Mouse (Mus musculus) hindbrain, embryonic 15.5 days (tissue): ENCODE measurements around the gene Ppp2r1b. TPM values are rescaled to one million over a fixed set of nuclear protein-coding genes. Genes with fewer than 3 reads are reported as not detected.

Source experiments
- ATAC-seq: fragments of 200-750 bp; cut with Nextera tagmentation; 2 replicates; pipeline ENCODE4 v1.8.0; 2017; ENCODE audit warnings: low read depth, moderate number of reproducible peaks, moderate TSS enrichment; ENCODE audit not compliant: low FRiP score
- H3K27ac ChIP-seq: fragments of 300-500 bp; sonication (generic); replicated peaks from 2 replicates; pipeline ENCODE4 v1.5.1; 2015; ENCODE audit warnings: mild to moderate bottlenecking, inconsistent platforms
- H3K27me3 ChIP-seq: fragments of 300-500 bp; sonication (generic); 2 replicates; pipeline ENCODE4 v1.6.1; 2015; ENCODE audit warnings: control low read depth, inconsistent platforms
- H3K36me3 ChIP-seq: fragments of 300-500 bp; sonication (generic); 2 replicates; pipeline ENCODE4 v1.6.1; 2015; ENCODE audit warnings: control low read depth, inconsistent platforms
- H3K4me1 ChIP-seq: fragments of 300-500 bp; sonication (generic); replicated peaks from 2 replicates; pipeline ENCODE4 v1.6.1; 2015; ENCODE audit warnings: control low read depth, inconsistent platforms
- H3K4me2 ChIP-seq: fragments of 300-500 bp; sonication (generic); 2 replicates; pipeline ENCODE4 v1.6.1; 2015; ENCODE audit warnings: moderate library complexity, mild to moderate bottlenecking, inconsistent platforms
- H3K4me3 ChIP-seq: fragments of 300-500 bp; sonication (generic); 2 replicates; pipeline ENCODE4 v1.5.1; 2015; ENCODE audit warnings: mild to moderate bottlenecking, inconsistent platforms
- H3K9ac ChIP-seq: fragments of 300-500 bp; sonication (generic); 2 replicates; pipeline ENCODE4 v1.6.1; 2015; ENCODE audit warnings: inconsistent platforms
- H3K9me3 ChIP-seq: fragments of 300-500 bp; sonication (generic); 2 replicates; pipeline ENCODE4 v1.6.1; 2016; ENCODE audit warnings: control low read depth, inconsistent platforms
- WGBS: fragments of 180-500 bp; shearing (Covaris S2); methylation state at CpG from one replicate; pipeline ENCODE4 v1.1.7; 2015; 5-methylcytosine and 5-hydroxymethylcytosine counted together
- polyA plus RNA-seq: library from polyadenylated mRNA; unstranded; fragments of >200 nt; fragmentation: Nextera tagmentation; extraction: Ambion mirVana; gene quantifications from 2 replicates; pipeline ENCODE4 v1.2.1, GENCODE M21; 2015

Ppp2r1b gene
- polyA plus RNA-seq, 1 experiment from 2014 or later, result 43.8 TPM

DNA sequence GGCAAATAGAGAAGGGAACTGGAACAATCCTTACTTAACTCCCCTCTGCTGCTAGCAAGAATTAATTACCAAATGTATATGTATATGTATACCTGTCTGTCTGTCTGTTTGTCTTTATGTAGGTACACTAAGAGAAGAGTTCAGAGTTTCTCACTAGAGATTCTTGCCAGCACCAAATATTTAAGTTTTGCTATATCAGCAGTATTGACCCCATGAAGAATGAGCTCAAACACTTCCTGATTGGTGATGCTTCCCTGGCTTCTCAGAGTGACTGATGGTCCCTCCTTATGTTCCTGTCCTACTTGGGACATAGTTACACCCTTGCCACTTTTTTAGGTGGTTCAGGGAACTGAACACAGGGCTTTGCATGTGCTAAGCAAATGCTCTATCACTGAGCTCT, 84.9 kb downstream of the Ppp2r1b start:
- Histone ChIP-seq H3K4me3 (no peak overlapping the region), H3K9ac (no peak overlapping the region), H3K9me3 (no peaks in the 10 kb centered on the region), H3K4me2 (no peak overlapping the region), H3K4me1 (no peaks in the 10 kb centered on the region), H3K36me3 (peaks cover 31% of the 10 kb centered on the region), H3K27ac (no peak overlapping the region), H3K27me3 (no peaks in the 10 kb centered on the region)
- no peak for ATAC-seq

- Histone ChIP-seq H3K36me3 (no peaks in the 10 kb centered on the region), H3K9me3 (no peaks in the 10 kb centered on the region), H3K9ac (no peak overlapping the region), H3K4me2 (no peak overlapping the region), H3K4me3 (no peak overlapping the region), H3K27me3 (no peaks in the 10 kb centered on the region), H3K4me1 (no peaks in the 10 kb centered on the region), H3K27ac (no peak overlapping the region)
- no peak for ATAC-seq
- 90% methylated on average over 3 of the region's 3 CpGs for WGBS
These were observed 96.8 kb downstream of the Ppp2r1b start for GRCm38 (mm10) chr9:50941804-50942401.

DNA sequence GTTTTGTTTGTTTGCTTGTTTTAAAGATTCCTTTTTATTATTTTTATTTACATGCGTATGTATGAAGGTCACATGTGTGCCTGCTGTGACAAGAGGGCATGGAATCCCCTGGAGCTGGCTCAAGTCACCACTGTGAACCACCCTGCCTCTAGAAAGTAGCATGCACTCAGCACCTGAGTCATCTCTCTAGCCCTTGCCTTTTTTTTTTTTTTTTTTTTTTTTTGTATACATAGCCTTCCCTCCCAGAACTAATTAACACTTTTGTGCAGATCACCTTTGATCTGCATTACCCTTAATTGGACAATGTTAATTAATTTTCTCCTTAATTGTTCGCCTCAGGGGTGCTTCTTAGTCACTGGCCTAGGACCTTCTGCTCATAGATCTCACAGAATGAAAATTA, 97.6 kb downstream of the Ppp2r1b start:
- no peaks in the 10 kb centered on the region for H3K27me3 ChIP-seq
- no peak overlapping the region for H3K27ac ChIP-seq
- no peaks in the 10 kb centered on the region for H3K4me1 ChIP-seq
- WGBS, result 84% methylated on average over 2 of the region's 2 CpGs
- ATAC-seq, result no peak
- H3K36me3 ChIP-seq, result no peaks in the 10 kb centered on the region
- no peak overlapping the region for H3K4me2 ChIP-seq
- H3K4me3 ChIP-seq, result no peak overlapping the region
- no peaks in the 10 kb centered on the region for H3K9me3 ChIP-seq
- H3K9ac ChIP-seq, result no peak overlapping the region

Other genes starting within 250 kb of the Ppp2r1b start
- gene Sdhd, start 241.5 kb upstream of the Ppp2r1b start, polyA plus RNA-seq, result 263 and 265 TPM in 2 replicates
- 341 and 392 TPM in 2 replicates for gene Timm8b, start 241.4 kb upstream of the Ppp2r1b start, polyA plus RNA-seq
- 5.1 and 6.5 TPM in 2 replicates for gene Pih1d2, start 228.0 kb upstream of the Ppp2r1b start, polyA plus RNA-seq
- 17.9 and 18.4 TPM in 2 replicates for gene Nkapd1, start 227.8 kb upstream of the Ppp2r1b start, polyA plus RNA-seq
- gene Dlat, start 185.5 kb upstream of the Ppp2r1b start, polyA plus RNA-seq, result 51.7 and 52.4 TPM in 2 replicates
- gene Dixdc1, start 105.8 kb upstream of the Ppp2r1b start, polyA plus RNA-seq, result 31.3 and 31.7 TPM in 2 replicates
- gene 2310030G06Rik, start 98.8 kb upstream of the Ppp2r1b start, polyA plus RNA-seq, result 1.7 and 2.0 TPM in 2 replicates
- 13.3 and 15.4 TPM in 2 replicates for gene Cryab, start 94.0 kb upstream of the Ppp2r1b start, polyA plus RNA-seq
- 1.6 and 1.8 TPM in 2 replicates for gene Hspb2, start 92.9 kb upstream of the Ppp2r1b start, polyA plus RNA-seq
- gene Fdxacb1, start 77.1 kb upstream of the Ppp2r1b start, polyA plus RNA-seq, result 11.1 and 11.3 TPM in 2 replicates
- gene Alg9, start 70.3 kb upstream of the Ppp2r1b start, polyA plus RNA-seq, result 60.5 and 60.6 TPM in 2 replicates
- 55.0 and 55.3 TPM in 2 replicates for gene 1110032A03Rik, start 69.8 kb upstream of the Ppp2r1b start, polyA plus RNA-seq
- 15.1 and 15.2 TPM in 2 replicates for gene Sik2, start 163.8 kb downstream of the Ppp2r1b start, polyA plus RNA-seq
- not detected in 2 replicates for gene Btg4, start 215.6 kb downstream of the Ppp2r1b start, polyA plus RNA-seq
- 1.2 and 3.3 TPM in 2 replicates for gene Layn, start 231.8 kb downstream of the Ppp2r1b start, polyA plus RNA-seq